Mouse (Mus musculus) thymus, postnatal 10 days (tissue): ENCODE data around the gene Gm9837.
A peak's percentile ranks its signal among the peaks of the same experiment; 100 is the strongest.

Source experiments
- DNase-seq, 2 experiments: peaks; one replicate each; pipeline ENCODE4 v3.0.0; 2021; ENCODE audit warnings: low spot score in 2 of 2

Gm9837 gene

DNA sequence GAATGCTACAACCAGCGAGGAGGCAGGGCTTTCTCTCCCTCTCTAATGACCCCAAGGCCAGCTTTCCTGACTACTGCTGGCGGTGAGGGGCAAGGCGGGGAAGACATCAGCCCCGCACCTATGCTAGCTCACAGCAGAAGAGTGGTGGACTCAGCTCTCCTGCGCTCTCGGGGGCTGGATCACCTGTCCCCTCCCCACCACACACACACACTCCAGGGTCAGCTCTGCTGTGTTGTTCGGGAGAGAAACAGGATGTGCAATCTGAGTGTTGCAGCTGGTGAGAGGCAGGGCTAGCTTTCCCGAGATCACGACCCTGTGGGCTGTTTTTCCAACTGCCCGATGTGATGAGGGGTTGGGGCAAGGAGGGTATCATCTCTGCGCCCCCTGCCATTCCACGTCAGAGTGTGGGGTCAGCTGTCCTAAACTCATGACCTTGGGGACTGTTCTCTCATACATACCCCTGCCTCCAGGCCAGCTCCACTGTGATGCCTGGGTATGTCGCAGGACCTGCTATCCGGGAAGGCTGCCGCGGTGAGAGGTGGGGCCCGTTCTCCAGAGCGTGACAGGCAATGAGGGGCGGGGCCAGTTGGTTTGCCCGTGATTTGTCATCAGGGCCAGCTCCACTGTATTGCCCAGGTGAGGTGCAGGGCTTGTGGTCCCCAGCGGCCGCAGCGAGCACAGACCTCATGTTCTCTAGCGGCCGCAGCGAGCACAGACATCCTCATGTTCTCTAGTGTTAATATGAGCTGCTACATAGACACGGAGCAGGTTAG lies 16.7 kb upstream of the Gm9837 start:
- DNase-seq = no peak

DNA sequence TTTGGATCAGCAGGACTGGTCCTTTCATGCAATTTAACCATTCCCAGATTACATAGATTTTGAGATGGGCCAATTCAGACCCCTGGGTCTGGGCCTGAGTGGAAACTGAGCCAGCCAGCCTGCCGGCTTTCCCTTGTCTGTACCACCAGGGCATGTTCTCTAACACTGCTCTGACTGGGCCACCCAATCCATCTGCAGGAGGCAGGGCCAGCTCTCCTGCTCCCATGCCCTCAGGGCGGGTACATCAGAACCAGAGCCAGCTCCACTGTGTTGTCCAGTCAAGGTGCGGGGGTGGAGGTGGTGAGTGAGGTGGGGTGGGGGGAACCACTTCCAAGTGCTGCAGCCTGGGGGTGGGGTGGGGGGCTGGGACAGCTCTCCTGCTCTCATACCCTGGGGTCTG lies 16.1 kb upstream of the Gm9837 start:
- no peak for DNase-seq

DNA sequence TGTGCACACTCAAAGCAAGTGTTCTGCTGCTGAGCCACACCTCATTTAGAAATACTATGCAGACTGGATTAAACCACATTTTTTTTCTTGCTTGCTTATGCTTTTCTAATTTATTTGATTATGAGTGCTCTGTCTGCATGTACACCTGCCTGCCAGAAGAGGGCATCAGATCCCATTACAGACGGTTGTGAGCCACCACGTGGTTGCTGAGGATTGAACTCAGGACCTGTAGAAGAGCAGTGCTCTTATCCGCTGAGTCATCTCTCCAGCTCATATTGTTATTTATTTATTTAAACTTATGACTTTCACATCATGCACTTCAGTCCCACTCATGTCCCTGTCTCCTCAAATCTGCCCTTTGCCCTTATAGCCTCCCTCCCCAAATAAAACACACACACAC lies 15.4 kb upstream of the Gm9837 start:
- DNase-seq = no peak

DNA sequence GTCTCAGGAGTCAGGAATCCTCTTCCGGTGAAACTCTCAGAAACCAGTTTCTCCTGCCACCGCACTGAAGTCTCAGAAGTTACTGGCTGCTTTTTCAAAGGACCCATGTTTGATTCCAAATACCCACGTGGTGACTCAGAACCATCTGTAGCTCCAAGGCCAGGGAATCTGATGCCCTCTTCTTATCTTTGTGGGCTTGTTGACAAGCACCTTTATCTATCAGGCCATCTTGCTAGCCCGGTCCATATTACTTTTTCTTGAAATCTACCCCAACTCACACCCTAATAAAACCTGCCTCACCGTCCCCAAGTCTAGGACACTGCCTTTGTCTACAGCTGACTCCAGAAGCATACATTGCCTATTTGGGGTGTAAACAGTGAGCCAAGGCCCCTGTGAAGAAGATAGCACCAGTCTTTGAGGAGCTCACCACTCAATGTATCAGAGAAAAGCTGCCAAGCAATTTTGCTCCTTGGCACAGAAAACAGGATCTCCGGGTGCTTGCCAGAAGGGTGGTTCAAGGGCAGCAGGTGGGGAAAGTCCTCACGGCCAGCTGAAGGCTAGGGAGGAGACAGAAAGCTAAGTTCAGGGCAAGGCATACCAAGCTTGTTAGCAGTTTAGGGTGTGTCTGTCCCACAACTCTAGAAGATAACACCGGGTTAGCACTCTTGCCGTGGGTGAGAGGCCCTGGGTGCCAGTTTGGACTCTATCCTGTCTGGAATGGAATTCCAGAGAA lies 13.0 kb upstream of the Gm9837 start:
- no peak for DNase-seq

DNA sequence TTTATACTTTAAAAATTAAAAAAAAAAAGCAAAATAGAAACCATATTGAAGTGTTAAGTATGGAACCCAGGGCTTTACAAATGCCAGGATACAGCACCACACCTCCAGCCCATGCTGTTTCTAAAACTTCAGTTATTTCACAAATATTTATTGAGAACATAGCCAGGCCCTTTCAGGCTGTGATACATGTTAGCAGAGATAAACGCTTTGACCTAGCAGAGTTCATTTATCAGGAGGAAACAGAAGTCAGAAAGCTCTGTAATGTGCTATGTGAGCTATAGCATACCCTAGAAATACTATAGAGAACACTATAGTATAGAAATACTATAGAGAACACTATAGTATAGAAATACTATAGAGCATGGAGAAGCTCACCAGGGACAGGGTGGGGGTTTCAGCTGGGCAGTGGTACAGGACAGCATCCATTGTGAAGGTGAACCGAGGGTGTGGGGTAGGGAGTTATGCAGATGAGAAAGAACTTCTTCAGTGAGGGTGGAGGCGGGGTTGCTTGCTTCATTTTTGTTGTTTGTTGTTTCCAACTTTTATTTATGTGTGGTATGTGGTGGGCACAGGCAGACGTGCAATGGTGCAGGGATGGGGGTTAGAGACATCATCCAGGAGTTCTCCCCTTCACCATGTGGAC lies 10.9 kb upstream of the Gm9837 start:
- no peak for DNase-seq

DNA sequence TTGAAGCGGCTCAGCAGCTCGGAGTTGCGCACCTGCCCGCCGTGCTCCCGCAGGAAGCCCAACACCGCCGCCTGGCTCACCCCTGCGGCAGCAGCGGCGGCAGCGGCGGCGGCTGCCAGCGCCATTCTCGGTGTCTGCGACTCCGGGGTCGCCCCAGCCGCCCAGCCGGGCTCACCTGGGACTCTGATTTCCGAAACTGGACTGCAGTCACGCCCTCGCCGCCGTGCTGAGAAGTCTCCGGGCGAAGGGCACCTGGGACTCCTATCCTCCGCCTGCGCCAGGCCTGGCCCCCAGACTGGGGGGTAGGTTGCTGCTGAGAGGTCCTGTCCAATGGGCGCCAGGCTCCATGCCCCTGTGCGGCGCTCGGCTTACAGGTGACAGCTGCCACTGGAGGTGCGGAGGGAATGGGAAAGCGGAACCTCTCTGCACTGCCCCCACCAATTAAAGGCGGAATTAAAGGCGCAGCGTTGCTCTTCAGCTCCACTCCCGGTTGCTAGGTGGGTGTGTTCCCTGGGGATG lies 9.6 kb upstream of the Gm9837 start, which contains the start of the genes Gm9945 and Sowaha:
Gene Gm9945 (plus strand): TSS at position 384 of the 519 bp plus-strand sequence.
Gene Sowaha (minus strand): TSS at position 492 of the 519 bp plus-strand sequence.
- DNase-seq = peak in 1 of 2 experiments; percentile 16

DNA sequence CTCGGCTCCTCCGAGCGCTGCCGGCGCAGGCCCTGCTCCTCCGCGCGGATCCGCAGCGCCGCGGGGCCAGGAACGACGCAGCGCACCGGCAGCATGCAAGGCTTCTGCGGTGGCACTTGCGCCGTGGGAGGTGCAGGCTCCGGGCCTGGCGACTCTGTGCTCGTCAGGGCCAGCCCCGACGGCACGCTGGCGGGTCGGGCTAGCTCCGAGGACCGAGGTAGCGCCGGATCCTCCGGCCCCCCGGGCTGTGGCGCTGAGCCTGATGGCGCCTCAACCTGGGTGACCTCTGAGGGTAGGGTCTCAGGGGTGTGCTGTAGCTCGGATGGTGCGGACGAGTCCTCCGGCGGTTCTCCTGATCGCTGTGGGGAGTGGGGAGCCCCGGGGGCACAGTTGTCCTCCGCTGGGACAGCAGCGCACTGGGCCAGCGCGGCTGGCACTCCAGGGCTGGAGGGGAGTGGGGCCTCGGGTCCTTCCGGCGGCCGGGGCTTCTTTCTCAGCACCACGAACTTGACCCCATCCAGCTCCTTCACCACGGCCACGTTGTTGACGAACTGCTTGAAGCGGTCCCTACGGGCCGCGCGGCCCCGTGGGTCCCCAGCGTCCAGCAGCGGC lies 9.0 kb upstream of the Gm9837 start:
- DNase-seq = no peak

DNA sequence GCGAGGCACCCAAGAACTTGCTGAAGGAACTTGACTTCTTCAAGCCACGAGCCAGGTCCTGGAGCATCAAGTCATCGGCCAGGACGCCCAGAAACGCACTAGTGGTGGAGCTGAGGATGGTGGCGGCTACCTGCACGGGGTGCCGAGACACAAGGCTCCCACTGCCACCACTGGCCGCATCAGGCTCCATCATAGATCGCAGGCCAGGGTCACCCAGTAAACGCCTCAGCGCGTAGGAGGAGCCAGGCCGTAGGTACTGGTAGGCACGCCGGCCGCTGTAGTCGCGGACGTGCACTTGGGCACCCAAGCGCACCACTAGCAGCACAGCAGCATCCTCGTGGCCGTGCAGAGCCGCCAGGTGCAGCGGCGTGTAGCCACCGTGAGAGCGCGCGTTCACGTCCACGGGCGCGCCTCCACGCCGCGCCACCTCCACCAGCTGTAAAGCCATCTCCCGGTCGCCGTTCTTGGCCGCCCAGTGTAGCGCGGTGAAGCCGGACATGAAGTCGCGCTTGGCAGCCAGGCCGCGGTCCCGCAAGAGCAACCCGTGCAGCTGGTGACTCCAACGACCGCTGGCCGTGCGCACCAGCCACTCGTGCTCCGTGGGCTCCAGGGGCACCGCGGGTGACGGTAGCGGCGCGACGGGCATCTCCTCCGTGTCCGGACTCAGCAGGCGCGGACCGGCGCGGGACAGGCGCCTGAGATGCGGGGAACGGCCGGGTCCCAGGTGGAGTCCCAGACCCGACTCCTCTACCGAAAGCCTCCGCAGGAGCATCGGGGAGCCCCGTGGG lies 8.3 kb upstream of the Gm9837 start:
- DNase-seq = no peak

DNA sequence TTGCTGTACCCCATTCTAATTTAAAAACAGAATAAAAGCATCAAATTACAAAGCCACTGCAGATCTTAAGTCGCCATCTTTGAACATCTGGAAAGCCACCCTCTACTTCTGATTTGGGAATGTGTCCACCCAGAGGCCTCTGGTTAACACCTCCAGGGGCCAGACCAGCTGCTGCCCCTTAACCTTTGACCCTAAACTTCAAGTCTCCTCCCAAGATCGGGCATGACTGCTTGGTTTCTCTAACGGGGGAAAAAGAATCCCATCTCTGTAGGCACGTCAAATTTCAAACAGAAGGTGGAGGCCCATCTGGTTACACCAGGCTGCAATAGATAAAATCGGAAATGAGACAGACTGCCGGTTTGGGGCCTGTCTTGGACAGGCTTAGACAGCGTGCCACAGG lies 7.6 kb upstream of the Gm9837 start:
- no peak for DNase-seq

DNA sequence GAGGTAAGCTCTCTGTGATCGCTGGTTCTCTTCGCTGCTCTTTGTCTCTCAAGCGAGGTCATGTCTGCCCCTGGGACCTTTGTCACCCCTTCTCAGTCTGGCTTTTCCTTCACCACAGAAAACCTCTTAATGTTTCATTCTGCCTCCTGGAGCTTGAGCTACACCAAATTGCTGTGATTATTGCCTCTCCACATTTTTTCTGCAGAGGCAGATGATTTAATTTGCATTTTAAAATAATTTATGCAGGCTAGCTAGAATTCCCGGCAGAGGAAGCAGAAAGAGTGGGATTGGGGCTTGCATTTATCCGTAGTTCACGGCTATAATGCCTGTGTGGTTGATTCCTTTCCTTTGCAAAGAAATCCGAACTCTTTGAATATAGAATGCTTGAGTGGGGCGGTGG lies 5.3 kb upstream of the Gm9837 start:
- DNase-seq = no peak

DNA sequence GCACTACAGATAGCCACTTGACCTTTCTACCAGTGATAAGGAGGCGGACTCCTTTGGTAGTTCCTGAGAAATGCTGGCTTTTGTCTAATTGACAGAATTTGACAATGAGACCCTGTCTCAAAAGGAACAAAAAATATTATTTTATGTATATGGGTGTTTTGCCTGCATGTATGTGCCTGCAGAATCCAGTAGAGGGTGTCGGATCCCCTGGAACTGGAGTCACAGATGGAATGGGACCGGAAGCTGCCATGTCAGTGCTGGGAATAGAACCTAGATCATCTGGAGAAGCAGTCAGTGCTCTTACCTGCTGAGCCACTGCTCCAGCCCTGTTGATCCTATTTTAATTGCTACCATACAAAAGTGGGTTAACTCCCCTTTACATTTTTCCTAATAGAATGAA lies 2.4 kb upstream of the Gm9837 start:
- DNase-seq = no peak

DNA sequence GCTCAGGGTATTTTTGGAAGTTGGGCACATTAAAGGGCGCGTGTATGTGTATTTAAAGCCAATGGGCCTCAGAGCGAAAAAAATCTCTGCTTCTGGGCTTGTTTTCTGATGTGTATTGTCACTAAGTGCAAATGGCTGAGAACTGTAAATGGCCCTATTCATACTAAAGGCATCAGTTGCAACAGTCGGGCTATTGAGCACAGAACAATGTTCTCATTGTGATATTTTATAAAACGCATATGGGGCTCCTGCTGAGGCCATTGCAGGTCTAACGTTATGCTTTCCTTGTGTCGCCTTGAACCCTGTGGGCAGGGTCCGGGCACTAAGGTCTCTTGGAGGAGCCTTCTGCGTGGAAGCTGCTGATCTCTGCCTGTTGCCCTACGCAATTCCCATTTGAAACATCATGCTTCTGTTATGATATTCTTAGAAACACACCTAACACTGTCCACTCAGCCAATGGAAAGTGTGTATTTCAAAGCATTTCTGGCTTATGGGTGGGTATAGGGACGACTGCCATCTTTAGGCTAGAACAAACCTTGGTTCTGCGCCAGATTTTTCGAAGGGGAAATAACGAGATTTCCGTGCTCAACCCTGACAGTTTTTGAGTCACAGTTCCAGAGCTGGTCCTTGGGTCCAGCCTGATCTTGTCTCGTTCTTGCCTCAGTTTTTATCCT lies 848 bp downstream of the Gm9837 start:
- DNase-seq = peak in 1 of 2 experiments; percentile 12

DNA sequence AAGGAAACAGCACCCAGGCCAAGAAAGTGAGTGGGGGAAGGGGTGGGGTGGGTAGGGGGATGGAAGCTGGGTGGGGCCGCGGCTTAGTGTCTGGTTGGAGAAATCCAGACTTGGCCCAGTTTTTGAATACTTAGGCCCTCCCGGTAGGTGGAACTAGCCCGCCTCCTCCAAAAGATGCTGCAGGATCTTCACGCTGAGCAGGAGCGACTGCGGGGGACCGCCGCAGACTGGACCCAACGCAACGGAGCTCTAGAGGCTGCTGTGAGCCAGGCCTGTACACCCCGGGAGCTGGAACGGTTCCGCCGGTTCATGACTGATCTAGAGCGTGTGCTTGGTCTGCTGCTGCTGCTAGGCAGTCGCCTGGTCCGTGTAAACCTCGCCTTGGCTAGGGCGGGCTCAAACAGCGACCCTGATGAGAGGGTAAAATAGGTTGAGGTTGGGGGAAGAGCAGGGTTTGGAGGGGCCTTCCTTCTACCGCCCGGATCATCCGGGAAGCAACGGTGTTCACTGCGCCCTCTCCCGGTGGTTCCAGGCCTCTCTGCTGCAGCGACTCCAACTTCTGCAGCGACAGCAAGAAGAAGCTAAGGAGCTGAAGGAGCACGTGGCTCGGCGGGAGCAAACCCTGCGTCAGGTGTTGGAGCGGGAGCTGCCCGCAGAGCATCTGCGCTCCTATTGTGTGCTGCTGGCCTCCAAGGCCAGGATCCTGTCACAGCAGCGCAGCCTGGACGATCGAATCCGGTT lies 3.9 kb downstream of the Gm9837 start:
- DNase-seq = peak in 1 of 2 experiments; percentile 64

DNA sequence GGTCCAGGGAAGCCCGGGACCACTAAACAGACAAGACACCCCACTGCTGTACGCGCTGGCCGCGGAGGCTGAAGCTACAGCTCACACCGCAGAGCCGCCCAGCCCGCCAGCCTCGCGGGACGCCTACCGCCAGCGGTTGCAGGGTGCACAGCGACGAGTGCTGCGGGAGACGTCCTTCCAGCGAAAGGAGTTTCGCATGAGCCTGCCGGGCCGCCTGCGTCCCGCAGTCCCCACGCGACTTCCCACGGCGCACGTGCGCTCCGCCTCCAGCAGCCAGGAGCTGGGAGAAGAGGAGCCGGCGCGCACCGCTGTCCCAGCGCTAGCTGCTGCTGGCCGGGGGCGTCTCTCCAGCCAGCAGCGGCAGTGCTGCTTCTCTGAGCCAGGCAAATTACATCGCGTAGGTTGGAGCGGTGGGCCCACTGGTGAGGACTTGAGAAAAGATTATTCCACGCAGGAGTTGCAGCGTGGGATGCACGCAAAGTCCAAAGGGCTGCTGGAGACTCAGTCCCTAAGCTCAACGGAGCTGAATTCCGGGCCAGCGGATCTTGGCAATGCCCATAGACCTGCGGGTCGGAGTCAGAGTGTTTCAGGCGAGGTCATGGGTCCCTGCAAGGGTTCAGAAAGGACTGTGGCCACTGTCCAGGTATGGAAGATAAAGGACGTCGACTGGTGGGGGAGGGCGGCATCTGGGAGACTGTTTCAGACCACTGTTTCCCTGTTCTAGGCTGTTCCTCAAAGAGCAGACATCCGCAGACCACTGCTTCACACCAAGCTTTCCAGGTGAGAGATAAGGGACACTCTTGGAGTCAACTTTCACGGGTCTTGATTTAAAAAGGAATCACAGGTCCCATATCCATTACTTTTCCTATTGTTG lies 6.5 kb downstream of the Gm9837 start:
- DNase-seq = no peak

DNA sequence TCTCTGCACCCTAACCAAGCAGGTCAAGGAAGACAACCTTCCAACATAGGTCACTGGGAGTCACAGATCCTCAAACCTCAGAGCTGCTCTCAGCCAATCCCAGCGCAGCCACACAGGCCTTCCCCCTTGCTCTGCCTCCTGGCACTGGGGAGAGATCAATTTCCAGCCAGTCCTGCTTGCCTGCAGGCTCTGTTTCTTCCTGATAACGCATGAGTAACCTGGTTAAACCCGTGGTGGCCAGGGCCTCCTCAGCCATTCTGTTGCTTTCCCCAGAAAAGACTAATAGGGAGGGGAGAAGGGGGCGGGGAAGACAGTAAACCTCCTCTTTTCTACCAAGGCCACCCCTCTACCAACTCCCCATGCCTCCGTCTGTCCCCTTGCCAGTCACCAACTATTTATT lies 8.6 kb downstream of the Gm9837 start:
- DNase-seq = no peak

DNA sequence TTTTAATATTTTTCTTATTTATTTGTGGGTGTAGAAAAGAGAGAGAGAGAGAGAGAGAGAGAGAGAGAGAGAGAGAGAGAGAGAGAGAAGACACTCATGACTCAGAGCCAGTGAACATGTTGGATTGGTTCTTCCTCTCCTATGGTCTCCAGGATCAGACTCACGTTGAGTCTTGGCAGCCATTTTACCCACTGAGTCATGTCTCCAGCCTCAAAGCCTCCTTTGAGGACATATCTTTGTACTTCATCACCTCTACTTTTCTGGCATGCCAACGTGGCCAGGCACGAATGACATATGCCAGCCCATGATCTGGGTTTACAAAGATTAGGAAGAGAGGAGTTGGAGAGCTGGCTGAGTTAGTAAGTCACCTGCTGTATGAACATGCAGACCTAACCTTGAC lies 10.1 kb downstream of the Gm9837 start:
- DNase-seq = no peak

DNA sequence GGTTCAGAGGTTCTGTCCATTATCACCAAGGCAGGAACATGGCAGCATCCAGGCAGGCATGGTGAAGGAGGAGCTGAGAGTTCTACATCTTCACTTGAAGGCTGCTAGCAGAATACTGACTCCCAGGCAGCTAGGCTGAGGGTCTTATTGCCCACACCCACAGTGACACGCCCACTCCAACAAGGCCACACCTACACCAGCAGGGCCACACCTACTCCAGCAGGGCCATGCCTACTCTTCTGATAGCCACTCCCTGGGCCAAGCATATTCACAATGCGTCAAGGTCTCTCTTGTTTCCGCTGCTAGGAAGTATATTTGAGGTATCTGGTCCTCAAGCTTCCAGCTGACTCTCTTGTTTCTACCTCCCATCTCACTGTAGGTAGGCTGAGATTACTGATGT lies 11.3 kb downstream of the Gm9837 start:
- no peak for DNase-seq

DNA sequence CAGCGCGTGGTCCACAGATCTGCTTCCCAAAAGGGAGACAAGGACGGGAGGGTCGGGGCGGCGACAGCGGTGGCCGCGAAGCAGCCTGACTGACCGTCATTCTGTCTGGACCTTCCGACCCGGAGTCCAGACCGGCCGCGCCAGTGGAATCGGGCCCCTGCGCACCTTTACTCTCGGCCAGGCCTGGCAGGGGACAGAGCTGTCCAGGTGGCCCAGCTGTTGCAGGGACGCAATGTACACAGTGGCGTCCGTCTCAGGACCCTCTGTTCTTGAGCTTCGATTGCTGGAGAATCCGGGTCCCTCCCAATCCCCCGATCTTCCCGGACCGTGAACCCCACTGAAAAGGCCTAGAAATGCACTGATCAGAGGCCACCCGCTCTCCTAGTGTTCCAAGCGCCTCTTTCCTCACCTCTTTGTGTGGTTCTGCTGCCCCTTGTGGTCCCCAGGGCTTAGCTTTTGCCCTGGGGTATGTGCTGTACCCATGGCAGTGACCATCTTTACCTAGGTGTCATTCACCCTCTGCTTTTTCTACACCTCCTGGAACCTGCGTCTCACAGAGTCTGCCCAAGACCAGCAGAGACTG lies 12.8 kb downstream of the Gm9837 start:
- DNase-seq = no peak
